ENCODE assay signal across 10 mouse cellular contexts in the genomic region with DNA sequence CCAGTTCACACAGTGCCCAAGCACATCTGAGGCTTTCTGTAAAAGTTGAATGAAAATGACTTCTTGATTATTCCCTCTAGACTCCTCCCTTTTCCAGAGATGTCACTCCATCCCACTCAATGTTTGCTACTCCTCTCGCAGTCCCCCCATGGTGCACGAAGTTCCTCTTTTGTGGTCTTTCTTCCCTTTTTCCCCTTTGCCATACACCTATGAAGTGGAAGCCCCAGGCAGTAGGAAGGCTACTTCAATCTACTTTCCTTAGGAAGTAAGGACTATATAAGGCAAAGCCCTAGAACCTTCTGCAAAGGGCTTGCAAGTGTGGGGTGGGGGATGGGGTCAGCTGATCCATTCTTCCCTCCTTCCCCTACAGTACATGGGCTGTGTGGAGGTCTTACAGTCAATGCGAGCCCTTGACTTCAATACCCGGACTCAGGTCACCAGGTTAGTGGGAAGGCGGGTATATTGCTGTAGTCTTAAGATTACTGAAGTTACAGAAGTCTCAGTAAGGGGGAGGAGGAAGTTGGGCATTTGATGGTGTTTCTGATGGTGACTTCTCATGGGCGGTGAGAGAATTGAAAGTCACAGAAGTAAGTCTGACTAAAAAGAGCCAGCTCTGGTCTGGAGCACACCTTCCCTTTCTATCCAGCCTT. TPM values are rescaled to one million over a fixed set of nuclear protein-coding genes. Genes with fewer than 3 reads are reported as not detected.
DNase-seq lines count a peak whose midpoint lies in the region; ATAC-seq and TF ChIP-seq lines count a peak whose summit lies in the region.
"Had no signal": no experiment of that assay in that cellular context is flagged by ENCODE, and none has a peak within 500 bp of the region (broad histone marks: within the 10 kb centered on the region; RNA-seq: fewer than 3 reads in every experiment).

No protein-coding gene starts in this region.

- intact Hi-C loops in left cerebral cortex, postnatal 25 days (cut with DNase I): no loop called here

- TF ChIP-seq POLR2A in kidney, adult 2 months (IDR thresholded peaks at IDR 0.05; ENCODE audit: low read depth, low read length): no peak

- peak overlapping the region; percentile 91; the same call in 1 of the 2 replicates for H3K27ac ChIP-seq in kidney, embryonic 14.5 days (ENCODE audit: low read depth, low read length)
- no peak overlapping the region for H3K27ac ChIP-seq in kidney, adult 2 months (ENCODE audit: insufficient read depth, low read depth, low read length)
- 0 out of 2 replicates have a peak overlapping the region, but pooled peaks have one; percentile 60 for H3K27ac ChIP-seq in embryonic facial prominence, embryonic 11.5 days (replicated peaks; ENCODE audit: low read depth, low read length)
- H3K27ac ChIP-seq in hindbrain, postnatal 0 days: no peak overlapping the region
- H3K27ac ChIP-seq in midbrain, embryonic 16.5 days (ENCODE audit: low read length): no peak overlapping the region

- DNase-seq in kidney, adult 2 months: no peak
- no peak for DNase-seq in embryonic facial prominence, embryonic 11.5 days (ENCODE audit: low spot score)
- DNase-seq in hindbrain, postnatal 0 days (ENCODE audit: low spot score): no peak
- no peak for DNase-seq in spleen, postnatal 10 days (ENCODE audit: low spot score in 2 of 2)
- no peak for DNase-seq in left cerebral cortex, postnatal 25 days (ENCODE audit: low spot score in 2 of 2)
- no peak for DNase-seq in adrenal gland, adult 8-10 months
- DNase-seq: kidney, adult 11 months had no signal

- no peaks in the 10 kb centered on the region for H3K27me3 ChIP-seq in kidney, embryonic 14.5 days (ENCODE audit: control insufficient read depth, insufficient read depth, low read length)
- H3K27me3 ChIP-seq in kidney, adult 2 months (replicated peaks; ENCODE audit: control insufficient read depth, insufficient read depth, low read length): no peaks in the 10 kb centered on the region
- H3K27me3 ChIP-seq in embryonic facial prominence, embryonic 11.5 days (ENCODE audit: control insufficient read depth, insufficient read depth, low read length): no peaks in the 10 kb centered on the region
- H3K27me3 ChIP-seq in hindbrain, postnatal 0 days (ENCODE audit: insufficient read depth, low read length): no peaks in the 10 kb centered on the region
- H3K27me3 ChIP-seq in midbrain, embryonic 16.5 days (ENCODE audit: control insufficient read depth, insufficient read depth, low read depth, low read length): no peaks in the 10 kb centered on the region
- H3K27me3 ChIP-seq: Patski had no signal

- peak overlapping the region; percentile 70; the same call in 1 of the 2 replicates for H3K9ac ChIP-seq in kidney, embryonic 14.5 days (ENCODE audit: low read depth, low read length)
- H3K9ac ChIP-seq in embryonic facial prominence, embryonic 11.5 days (replicated peaks; ENCODE audit: low read length): peak overlapping the region; percentile 51; the same call in 1 of the 2 replicates
- no peak overlapping the region for H3K9ac ChIP-seq in hindbrain, postnatal 0 days (replicated peaks; ENCODE audit: low read length)
- H3K9ac ChIP-seq in midbrain, embryonic 16.5 days (ENCODE audit: low read depth, low read length): no peak overlapping the region

- TF ChIP-seq CTCF in kidney, adult 2 months (conservative IDR thresholded peaks at IDR 0.05; ENCODE audit: insufficient read depth, insufficient read length, low read depth, low read length): no peak
- no peak for TF ChIP-seq CTCF in hindbrain, postnatal 0 days (IDR thresholded peaks at IDR 0.05; ENCODE audit: low read depth)

- peak overlapping the region; percentile 88 for H3K4me2 ChIP-seq in kidney, embryonic 14.5 days (replicated peaks; ENCODE audit: low read depth, low read length)
- H3K4me2 ChIP-seq in embryonic facial prominence, embryonic 11.5 days (ENCODE audit: low read depth, low read length): peak overlapping the region; percentile 77
- peak overlapping the region; percentile 65 for H3K4me2 ChIP-seq in hindbrain, postnatal 0 days (ENCODE audit: low read depth, low read length)
- peak overlapping the region; percentile 53; the same call in 1 of the 2 replicates for H3K4me2 ChIP-seq in midbrain, embryonic 16.5 days (ENCODE audit: low read length)

- peaks cover 41% of the 10 kb centered on the region for H3K36me3 ChIP-seq in kidney, embryonic 14.5 days (ENCODE audit: control insufficient read depth, insufficient read depth, low read length)
- H3K36me3 ChIP-seq in kidney, adult 2 months (ENCODE audit: control insufficient read depth, insufficient read depth, low read length): no peaks in the 10 kb centered on the region
- H3K36me3 ChIP-seq in embryonic facial prominence, embryonic 11.5 days (replicated peaks; ENCODE audit: control insufficient read depth, insufficient read depth, low read depth, low read length): peaks cover 6% of the 10 kb centered on the region; the same call in 1 of the 2 replicates
- H3K36me3 ChIP-seq in hindbrain, postnatal 0 days (ENCODE audit: insufficient read depth, low read length): 0 out of 2 replicates have a peak, but pooled peaks cover 8% of the 10 kb centered on the region
- no peaks in the 10 kb centered on the region for H3K36me3 ChIP-seq in midbrain, embryonic 16.5 days (ENCODE audit: control insufficient read depth, insufficient read depth, low read length)

- WGBS in kidney, embryonic 14.5 days: 63% methylated on average over 6 of the region's 6 CpGs
- 71% methylated on average over 6 of the region's 6 CpGs for WGBS in kidney, adult 2 months
- 73% methylated on average over 6 of the region's 6 CpGs for WGBS in embryonic facial prominence, embryonic 11.5 days
- WGBS in hindbrain, postnatal 0 days: 72% methylated on average over 6 of the region's 6 CpGs
- WGBS in midbrain, embryonic 16.5 days: 74% methylated on average over 6 of the region's 6 CpGs

- peak overlapping the region; percentile 57 for H3K4me3 ChIP-seq in kidney, embryonic 14.5 days (ENCODE audit: low read length)
- H3K4me3 ChIP-seq in kidney, adult 2 months (ENCODE audit: insufficient read depth, low read depth, low read length): no peak overlapping the region
- peak overlapping the region; percentile 41 for H3K4me3 ChIP-seq in embryonic facial prominence, embryonic 11.5 days (ENCODE audit: low read depth, low read length)
- peak overlapping the region; percentile 38 for H3K4me3 ChIP-seq in hindbrain, postnatal 0 days (ENCODE audit: low read length)
- no peak overlapping the region for H3K4me3 ChIP-seq in midbrain, embryonic 16.5 days (ENCODE audit: low read depth, low read length)

- H3K4me1 ChIP-seq in kidney, embryonic 14.5 days (ENCODE audit: control insufficient read depth, insufficient read depth, low read length): peaks cover 42% of the 10 kb centered on the region
- H3K4me1 ChIP-seq in kidney, adult 2 months (ENCODE audit: control insufficient read depth, insufficient read depth, low read length): peaks cover 6% of the 10 kb centered on the region; the same call in 1 of the 2 replicates
- H3K4me1 ChIP-seq in embryonic facial prominence, embryonic 11.5 days (ENCODE audit: control insufficient read depth, insufficient read depth, low read length): peaks cover 3% of the 10 kb centered on the region; the same call in 1 of the 2 replicates
- peaks cover 7% of the 10 kb centered on the region for H3K4me1 ChIP-seq in hindbrain, postnatal 0 days (ENCODE audit: insufficient read depth, low read length)
- H3K4me1 ChIP-seq in midbrain, embryonic 16.5 days (ENCODE audit: control insufficient read depth, insufficient read depth, low read length): peaks cover 14% of the 10 kb centered on the region

- no peak for ATAC-seq in kidney, embryonic 14.5 days (ENCODE audit: low FRiP score, low TSS enrichment)
- no peak for ATAC-seq in embryonic facial prominence, embryonic 11.5 days (replicated peaks; ENCODE audit: insufficient number of reproducible peaks, low FRiP score, low TSS enrichment, low read depth)
- no peak for ATAC-seq in hindbrain, postnatal 0 days
- ATAC-seq in midbrain, embryonic 16.5 days: no peak
- ATAC-seq: Patski had no signal

- H3K9me3 ChIP-seq in kidney, embryonic 14.5 days (ENCODE audit: control insufficient read depth, low read length): no peaks in the 10 kb centered on the region
- H3K9me3 ChIP-seq in embryonic facial prominence, embryonic 11.5 days (replicated peaks; ENCODE audit: control insufficient read depth, low read length): no peaks in the 10 kb centered on the region
- no peaks in the 10 kb centered on the region for H3K9me3 ChIP-seq in hindbrain, postnatal 0 days (ENCODE audit: low read length)
- H3K9me3 ChIP-seq in midbrain, embryonic 16.5 days (replicated peaks; ENCODE audit: control insufficient read depth, low read length, poor library complexity, severe bottlenecking): no peaks in the 10 kb centered on the region

RNA-seq across cellular contexts. Expression of gene Shc1, which starts 4.4 kb away (rescaled TPM):
- polyA plus RNA-seq in kidney, embryonic 14.5 days (2014; fragmentation: Nextera tagmentation; extraction: Ambion mirVana): 42.8 and 64.0 TPM in 2 replicates
- 53.2 and 57.2 TPM in 2 replicates for polyA plus RNA-seq in kidney, adult 2 months (2012; rRNA removed)
- polyA plus RNA-seq in embryonic facial prominence, embryonic 11.5 days (2014; fragmentation: Nextera tagmentation; extraction: Ambion mirVana): 43.6 and 53.0 TPM in 2 replicates
- 29.6 and 33.4 TPM in 2 replicates for total RNA-seq in hindbrain, postnatal 0 days (2014; rRNA removed)
- 12.8 and 13.9 TPM in 2 replicates for polyA plus RNA-seq in hindbrain, postnatal 0 days (2015; fragmentation: Nextera tagmentation; extraction: Ambion mirVana)
- 13.2 and 14.9 TPM in 2 replicates for polyA plus RNA-seq in midbrain, embryonic 16.5 days (2015; fragmentation: Nextera tagmentation; extraction: Ambion mirVana)
- 10 to 100 TPM; 10.7 to 14.6 TPM for total RNA-seq in left cerebral cortex, postnatal 25 days (2021)
- 100 to 1,000 TPM; 108 to 136 (median 122) TPM for total RNA-seq in adrenal gland, adult 8-10 months (2022)

RNA-seq across cellular contexts. Expression of gene Cks1b, which starts 4.5 kb away (rescaled TPM):
- polyA plus RNA-seq in kidney, embryonic 14.5 days (2014; fragmentation: Nextera tagmentation; extraction: Ambion mirVana): 632 and 773 TPM in 2 replicates
- 6.8 and 7.3 TPM in 2 replicates for polyA plus RNA-seq in kidney, adult 2 months (2012; rRNA removed)
- 648 and 668 TPM in 2 replicates for polyA plus RNA-seq in embryonic facial prominence, embryonic 11.5 days (2014; fragmentation: Nextera tagmentation; extraction: Ambion mirVana)
- 43.6 and 45.6 TPM in 2 replicates for total RNA-seq in hindbrain, postnatal 0 days (2014; rRNA removed)
- polyA plus RNA-seq in hindbrain, postnatal 0 days (2015; fragmentation: Nextera tagmentation; extraction: Ambion mirVana): 103 and 107 TPM in 2 replicates
- 77.1 and 86.2 TPM in 2 replicates for polyA plus RNA-seq in midbrain, embryonic 16.5 days (2015; fragmentation: Nextera tagmentation; extraction: Ambion mirVana)
- 1 to 10 TPM; 1.9 to 3.1 TPM for total RNA-seq in left cerebral cortex, postnatal 25 days (2021)
- total RNA-seq in adrenal gland, adult 8-10 months (2022): 10 to 100 TPM; 20.3 to 33.2 (median 27.4) TPM

RNA-seq across cellular contexts. Expression of gene Pygo2, which starts 7.3 kb away (rescaled TPM):
- polyA plus RNA-seq in kidney, embryonic 14.5 days (2014; fragmentation: Nextera tagmentation; extraction: Ambion mirVana): 45.7 and 53.0 TPM in 2 replicates
- 26.2 and 45.6 TPM in 2 replicates for polyA plus RNA-seq in kidney, adult 2 months (2012; rRNA removed)
- polyA plus RNA-seq in embryonic facial prominence, embryonic 11.5 days (2014; fragmentation: Nextera tagmentation; extraction: Ambion mirVana): 55.8 and 56.5 TPM in 2 replicates
- total RNA-seq in hindbrain, postnatal 0 days (2014; rRNA removed): 74.1 and 74.7 TPM in 2 replicates
- 28.8 and 31.0 TPM in 2 replicates for polyA plus RNA-seq in hindbrain, postnatal 0 days (2015; fragmentation: Nextera tagmentation; extraction: Ambion mirVana)
- 47.6 and 48.7 TPM in 2 replicates for polyA plus RNA-seq in midbrain, embryonic 16.5 days (2015; fragmentation: Nextera tagmentation; extraction: Ambion mirVana)
- total RNA-seq in left cerebral cortex, postnatal 25 days (2021): 10 to 100 TPM; 51.6 to 60.2 TPM
- total RNA-seq in adrenal gland, adult 8-10 months (2022): 10 to 100 TPM; 42.1 to 45.1 (median 44.3) TPM

RNA-seq across cellular contexts. Expression of gene Flad1, which starts 11.0 kb away (rescaled TPM):
- polyA plus RNA-seq in kidney, embryonic 14.5 days (2014; fragmentation: Nextera tagmentation; extraction: Ambion mirVana): 19.6 and 24.9 TPM in 2 replicates
- 54.6 and 56.7 TPM in 2 replicates for polyA plus RNA-seq in kidney, adult 2 months (2012; rRNA removed)
- 23.8 and 24.4 TPM in 2 replicates for polyA plus RNA-seq in embryonic facial prominence, embryonic 11.5 days (2014; fragmentation: Nextera tagmentation; extraction: Ambion mirVana)
- total RNA-seq in hindbrain, postnatal 0 days (2014; rRNA removed): 32.1 and 40.7 TPM in 2 replicates
- polyA plus RNA-seq in hindbrain, postnatal 0 days (2015; fragmentation: Nextera tagmentation; extraction: Ambion mirVana): 23.8 and 26.8 TPM in 2 replicates
- polyA plus RNA-seq in midbrain, embryonic 16.5 days (2015; fragmentation: Nextera tagmentation; extraction: Ambion mirVana): 35.4 and 39.1 TPM in 2 replicates
- total RNA-seq in left cerebral cortex, postnatal 25 days (2021): 10 to 100 TPM; 32.6 to 32.9 TPM
- 10 to 100 TPM; 25.7 to 39.9 (median 33.0) TPM for total RNA-seq in adrenal gland, adult 8-10 months (2022)

RNA-seq across cellular contexts. Expression of gene Pbxip1, which starts 13.8 kb away (rescaled TPM):
- polyA plus RNA-seq in kidney, embryonic 14.5 days (2014; fragmentation: Nextera tagmentation; extraction: Ambion mirVana): 15.5 and 19.4 TPM in 2 replicates
- polyA plus RNA-seq in kidney, adult 2 months (2012; rRNA removed): 60.5 and 61.3 TPM in 2 replicates
- polyA plus RNA-seq in embryonic facial prominence, embryonic 11.5 days (2014; fragmentation: Nextera tagmentation; extraction: Ambion mirVana): 9.1 and 10.8 TPM in 2 replicates
- 22.5 and 33.6 TPM in 2 replicates for total RNA-seq in hindbrain, postnatal 0 days (2014; rRNA removed)
- polyA plus RNA-seq in hindbrain, postnatal 0 days (2015; fragmentation: Nextera tagmentation; extraction: Ambion mirVana): 28.5 and 31.3 TPM in 2 replicates
- polyA plus RNA-seq in midbrain, embryonic 16.5 days (2015; fragmentation: Nextera tagmentation; extraction: Ambion mirVana): 14.4 and 18.5 TPM in 2 replicates
- 10 to 100 TPM; 37.5 to 38.6 TPM for total RNA-seq in left cerebral cortex, postnatal 25 days (2021)
- total RNA-seq in adrenal gland, adult 8-10 months (2022): 100 to 1,000 TPM in 2 of 4 experiments, 10 to 100 TPM in 2; 57.0 to 119 (median 81.5) TPM

Comparison
In these comparisons a context has a peak if more than half of its experiments do, and no peak if none do; other contexts are left out.
1. H3K27ac ChIP-seq: peak in kidney, embryonic 14.5 days (single experiment) and embryonic facial prominence, embryonic 11.5 days (single experiment); none in kidney, adult 2 months (single experiment), hindbrain, postnatal 0 days (single experiment) and midbrain, embryonic 16.5 days (single experiment).
2. H3K4me3 ChIP-seq: peak in kidney, embryonic 14.5 days (single experiment), embryonic facial prominence, embryonic 11.5 days (single experiment) and hindbrain, postnatal 0 days (single experiment); none in kidney, adult 2 months (single experiment) and midbrain, embryonic 16.5 days (single experiment).
3. H3K9ac ChIP-seq: peak in kidney, embryonic 14.5 days (single experiment) and embryonic facial prominence, embryonic 11.5 days (single experiment); none in hindbrain, postnatal 0 days (single experiment) and midbrain, embryonic 16.5 days (single experiment).
4. Peak in every context shown above with its lines, with median percentiles within 50 percentile points of each other: H3K4me2 ChIP-seq.